Mouse (Mus musculus) stomach, postnatal 0 days (tissue): ENCODE data around the gene Ovol1.

Source experiments
- CTCF ChIP-seq: IDR thresholded peaks from 2 replicates; pipeline ENCODE4 v1.5.1; 2016; ENCODE audit warnings: antibody characterized with exemption, low read depth, mild to moderate bottlenecking, moderate library complexity
- EP300 ChIP-seq: optimal IDR thresholded peaks from 2 replicates; pipeline ENCODE3; 2016; ENCODE audit warnings: antibody characterized with exemption

- TF ChIP-seq CTCF (no peak), EP300 (no peak)
These were observed 49.3 kb downstream of the Ovol1 start for GRCm38 (mm10) chr19:5511074-5511632.
